Mouse (Mus musculus) c-Kit-positive CD71-negative TER-119-negative erythroid progenitor cells, embryonic 14.5 days (primary cell): ENCODE measurements at regions not wholly inside any gene's neighbourhood (a gene's known extent, or its start where the extent isn't known, plus 50 kb on each side); places are given as distances from the start of the nearest gene placed in this dataset.
"Not testable (repeated sequence)": the region's sequence is repeated elsewhere in the genome, so short reads cannot be mapped to it uniquely, and the experiment has no call there.

Experiments used
- DNase-seq: peaks from one replicate; pipeline ENCODE4 v3.0.0-alpha.2; 2013; ENCODE audit warnings: low read depth

DNA sequence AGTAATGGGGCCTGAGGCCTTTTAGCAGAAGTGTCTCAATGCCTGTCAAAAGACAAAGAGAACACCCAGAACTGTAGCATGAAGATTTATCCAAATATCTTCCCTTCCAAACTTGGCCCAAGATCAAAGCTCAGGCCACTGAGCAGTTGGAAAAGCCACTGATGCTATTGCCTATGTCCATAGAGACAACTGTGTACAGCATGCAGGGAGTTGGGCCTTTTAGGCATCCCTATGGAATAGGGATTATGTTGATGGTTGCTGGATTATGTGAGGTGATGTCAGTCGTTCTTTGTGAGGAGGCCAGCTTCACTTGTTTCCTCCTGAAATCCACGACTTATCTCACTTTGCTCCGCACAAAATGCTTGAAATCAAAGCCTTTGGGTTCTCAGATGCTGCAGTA lies 153.1 kb upstream of the Gm17728 start:
- DNase-seq = no peak

DNA sequence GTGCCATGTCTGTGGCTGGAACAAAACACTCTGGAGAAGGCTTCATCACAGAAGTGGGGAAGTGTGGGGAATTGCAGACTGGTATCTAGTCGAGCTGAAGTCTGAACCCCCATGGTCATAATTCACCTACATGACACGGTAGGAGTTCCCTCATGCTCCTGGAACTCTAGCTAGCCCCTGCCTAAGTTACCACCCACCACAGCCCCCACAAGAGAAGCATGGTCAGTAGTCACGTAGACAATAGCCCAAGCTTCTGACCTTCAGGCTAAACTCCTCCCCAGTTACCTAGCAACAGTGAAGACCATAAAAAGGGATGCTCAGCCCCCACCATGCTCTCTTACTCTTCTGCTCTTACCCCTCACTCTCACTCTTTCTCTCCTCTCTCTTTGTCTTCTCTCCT lies 143.8 kb upstream of the Gm17728 start:
- DNase-seq = not testable (repeated sequence)

DNA sequence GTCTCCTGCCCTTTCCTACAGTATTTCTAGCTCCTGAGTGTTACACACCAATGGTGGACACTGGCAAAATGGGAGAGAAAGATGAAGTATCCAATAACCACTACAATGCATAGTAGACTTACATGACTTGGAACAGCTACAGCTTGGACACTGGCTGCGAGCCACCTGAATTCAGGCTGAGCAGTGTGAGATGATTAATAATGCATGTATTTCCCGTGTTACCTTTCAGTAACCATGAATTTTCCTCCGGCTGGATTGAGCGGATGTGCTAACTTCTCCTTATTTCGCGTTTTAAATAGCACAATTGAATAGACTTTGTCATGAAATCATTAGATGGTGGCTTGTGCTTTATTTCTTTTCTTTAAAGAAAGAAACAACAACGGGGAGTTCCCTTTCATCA lies 142.4 kb upstream of the Gm17728 start:
- no peak for DNase-seq

DNA sequence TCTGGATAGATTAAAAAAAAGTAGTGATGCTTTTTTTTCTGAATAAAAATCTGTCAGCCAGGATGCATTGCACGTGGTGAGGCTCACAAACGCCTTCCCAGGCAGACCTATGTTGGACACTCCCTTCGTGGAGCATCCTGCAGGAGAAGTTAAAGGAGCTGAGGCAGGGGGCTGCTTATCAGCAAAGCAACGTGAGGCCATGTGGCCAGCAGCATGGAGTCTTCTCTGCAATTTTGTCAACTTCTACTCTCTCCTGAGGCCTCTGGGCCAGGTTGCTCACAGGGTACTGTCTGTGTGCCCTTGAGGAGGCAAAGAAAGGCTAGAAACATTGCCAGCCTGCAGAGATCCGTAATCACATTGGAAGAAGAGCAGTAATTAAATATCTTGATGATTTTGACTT lies 140.0 kb upstream of the Gm17728 start:
- no peak for DNase-seq

DNA sequence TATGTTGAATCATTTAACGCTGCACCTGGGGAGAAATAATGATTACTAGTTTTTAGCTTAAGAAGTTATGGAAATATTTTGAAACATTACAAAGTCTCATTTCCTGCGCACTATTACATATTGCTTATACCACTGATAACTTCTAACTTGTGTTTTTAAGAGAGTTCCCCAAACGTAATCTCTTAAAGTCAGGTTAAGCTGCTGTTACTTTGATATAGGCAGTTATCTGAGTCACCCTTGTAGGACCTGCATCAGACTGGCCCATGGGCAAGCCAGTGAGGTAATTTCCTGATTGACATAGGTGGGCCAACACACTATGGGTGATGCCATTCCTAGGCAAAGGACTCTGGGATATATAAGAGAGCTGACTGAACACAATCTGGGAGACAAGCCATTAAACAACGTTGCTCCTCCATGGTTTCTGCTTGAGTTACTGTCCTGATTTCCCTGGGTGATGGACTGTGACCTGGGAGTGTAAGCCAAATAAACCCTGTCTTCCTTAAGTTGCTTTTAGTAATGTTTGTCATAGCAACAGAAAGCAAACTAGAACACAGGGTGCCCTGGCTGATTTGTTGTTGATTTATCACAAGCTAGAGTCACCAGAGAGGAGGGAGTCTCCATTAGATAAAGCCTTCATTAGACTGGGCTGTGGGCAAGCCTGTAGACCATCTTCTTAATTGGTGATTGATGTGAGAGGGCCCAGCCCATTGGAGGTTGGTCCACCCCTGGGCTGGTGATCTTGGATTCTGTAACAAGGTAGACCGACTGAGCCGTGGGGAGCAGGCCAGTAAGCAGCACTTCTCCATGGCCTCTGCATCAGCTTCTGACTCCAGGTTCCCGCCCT lies 139.3 kb upstream of the Gm17728 start:
- DNase-seq = no peak

DNA sequence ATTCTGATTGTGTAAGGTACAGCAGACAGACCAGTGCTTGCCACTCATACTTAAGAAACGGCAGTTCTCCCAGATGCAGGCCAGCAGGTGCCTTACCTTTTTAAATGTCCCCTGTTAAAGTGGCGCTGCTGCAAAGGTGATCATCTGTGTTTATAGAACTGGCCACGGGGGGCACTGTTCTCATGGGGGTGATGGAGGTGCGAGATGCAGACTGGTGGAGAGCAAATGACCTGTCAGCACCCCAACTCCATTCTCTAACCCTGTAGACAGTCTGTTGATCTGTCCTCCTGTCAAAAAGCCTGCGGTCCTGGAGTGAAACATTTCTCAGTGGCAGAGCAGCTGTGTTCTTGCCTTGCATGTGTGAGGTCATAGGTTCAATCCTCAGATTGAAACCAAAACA lies 135.4 kb upstream of the Gm17728 start:
- no peak for DNase-seq

DNA sequence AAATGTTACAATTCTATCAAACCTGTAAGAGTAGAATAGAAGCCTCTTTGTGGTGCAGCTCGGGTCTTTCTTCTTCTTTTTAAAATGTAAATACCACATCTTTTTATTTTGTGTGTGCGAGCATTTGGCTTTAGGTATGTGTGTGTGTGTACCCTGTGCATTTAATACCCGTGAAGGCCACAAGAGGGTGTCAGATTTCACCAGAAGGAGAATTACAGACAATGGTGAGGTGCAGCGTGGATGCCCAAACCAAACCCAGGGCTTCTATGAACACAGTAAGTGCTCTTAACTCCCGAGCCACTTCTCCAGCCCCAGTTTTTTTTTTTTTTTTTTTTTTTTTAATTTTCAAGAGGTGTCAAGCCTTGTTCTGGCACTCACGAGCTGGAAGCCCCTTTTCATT lies 135.0 kb upstream of the Gm17728 start:
- DNase-seq = no peak

DNA sequence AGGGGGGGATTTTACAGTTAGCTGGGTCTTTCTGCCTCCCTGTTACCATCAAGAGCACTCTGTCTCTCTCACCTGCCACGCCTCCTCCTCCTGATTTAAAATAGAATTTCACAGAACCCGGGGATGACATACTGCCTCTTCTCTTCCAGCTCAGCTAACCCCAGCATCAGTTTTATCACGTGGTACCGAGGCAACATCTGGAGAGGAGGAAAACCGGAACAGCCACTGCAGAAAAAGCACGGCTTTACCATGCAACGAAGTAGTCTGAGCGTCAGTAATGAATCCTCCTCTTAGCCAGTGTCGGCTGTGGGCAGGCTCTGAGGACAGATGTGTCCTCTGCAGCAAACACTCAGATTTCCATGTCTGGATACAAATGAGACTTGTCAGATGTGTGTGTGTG lies 134.2 kb upstream of the Gm17728 start:
- no peak for DNase-seq

DNA sequence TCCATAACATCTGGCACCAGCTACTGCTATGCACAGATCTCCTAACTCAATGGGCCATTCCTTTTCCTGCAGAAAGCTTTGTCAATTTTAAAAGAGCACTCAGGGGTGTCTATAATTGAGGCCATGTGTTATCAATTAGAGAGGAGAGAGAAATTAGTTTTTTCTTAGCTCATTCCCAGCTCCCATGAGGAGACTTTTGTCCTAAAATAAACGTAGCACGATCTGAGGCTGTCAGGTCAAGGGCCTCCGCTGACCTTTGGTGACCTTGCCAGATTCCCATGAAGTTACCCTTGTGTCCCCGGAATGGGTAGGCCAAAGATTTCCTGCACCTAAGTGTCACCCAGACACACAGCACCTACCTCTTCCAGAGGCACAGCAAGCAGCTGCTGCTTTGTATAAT lies 130.3 kb upstream of the Gm17728 start:
- no peak for DNase-seq

DNA sequence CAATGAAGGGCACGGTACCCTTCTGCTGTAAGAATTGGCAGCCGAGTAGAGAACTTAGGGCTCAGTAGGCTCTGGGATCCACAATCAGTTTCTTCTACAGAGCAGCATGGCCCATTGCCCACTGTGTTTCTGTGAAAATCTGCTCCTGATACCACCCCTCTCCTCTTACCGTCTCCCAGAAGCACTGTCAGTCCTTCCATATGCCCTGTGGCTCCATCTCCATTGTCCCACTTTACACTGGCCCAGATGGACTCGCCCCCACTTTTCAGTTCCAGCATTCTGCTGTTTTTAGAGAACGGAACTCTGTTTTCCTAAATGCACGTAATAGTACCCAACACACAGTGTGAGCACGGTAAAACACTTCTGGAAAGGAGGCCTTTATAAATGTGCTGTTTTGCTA lies 129.6 kb upstream of the Gm17728 start:
- DNase-seq = no peak

DNA sequence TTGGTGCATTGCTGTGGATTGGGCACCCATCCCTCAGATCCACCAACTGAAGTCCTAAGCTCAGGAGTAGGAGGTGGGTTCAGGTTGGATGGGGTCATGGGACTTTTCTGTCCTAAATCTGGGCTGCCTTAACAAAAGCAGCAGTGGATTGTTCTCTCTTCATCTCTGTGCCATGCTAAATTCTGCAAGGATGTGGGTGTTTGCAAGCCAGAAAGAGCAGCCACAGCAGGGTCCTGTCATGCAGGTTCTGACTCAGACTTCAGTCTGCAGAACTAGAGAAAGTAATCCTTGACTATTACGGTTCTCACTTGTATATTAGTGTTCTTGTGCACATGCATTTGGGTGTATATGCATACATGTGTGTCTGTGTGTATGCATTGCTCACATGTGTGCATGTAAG lies 125.5 kb upstream of the Gm17728 start:
- no peak for DNase-seq

DNA sequence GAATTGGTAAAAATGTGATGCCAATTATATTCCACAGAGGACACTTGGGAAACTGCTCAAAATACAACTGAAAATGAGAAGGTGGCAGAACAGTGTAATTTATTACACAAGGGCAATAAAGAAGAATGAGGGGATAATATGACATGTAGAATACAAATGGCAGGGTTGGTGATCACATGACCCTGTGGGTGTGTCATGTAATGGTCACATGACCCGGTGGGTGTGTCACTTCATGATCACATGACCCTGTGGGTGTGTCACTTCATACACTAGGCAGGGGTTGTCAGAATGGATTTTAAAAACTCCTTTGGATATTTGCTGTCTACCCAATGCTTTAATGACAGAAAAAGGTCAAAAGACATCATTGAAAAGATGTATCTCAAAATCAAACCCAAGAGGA lies 123.6 kb upstream of the Gm17728 start:
- DNase-seq = no peak

DNA sequence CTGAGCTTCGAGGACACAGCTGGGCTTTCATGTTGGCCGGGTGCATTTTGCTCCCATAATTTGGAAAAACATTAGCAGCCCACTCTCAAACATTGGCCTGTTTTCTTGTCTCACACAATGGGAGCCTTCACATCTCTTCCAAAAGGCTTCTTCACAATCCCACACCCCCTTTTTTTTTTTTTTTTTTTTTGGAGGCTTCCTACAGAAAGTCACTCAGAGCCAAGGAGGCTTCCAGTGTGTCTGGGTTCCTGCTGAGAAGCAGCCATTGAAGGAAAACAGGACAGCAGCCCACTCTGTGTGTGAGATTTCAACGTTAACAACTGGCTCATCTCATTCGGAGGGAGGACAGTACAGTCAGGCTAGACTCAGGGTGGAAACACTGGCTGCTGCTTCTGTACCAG lies 120.8 kb upstream of the Gm17728 start:
- no peak for DNase-seq

DNA sequence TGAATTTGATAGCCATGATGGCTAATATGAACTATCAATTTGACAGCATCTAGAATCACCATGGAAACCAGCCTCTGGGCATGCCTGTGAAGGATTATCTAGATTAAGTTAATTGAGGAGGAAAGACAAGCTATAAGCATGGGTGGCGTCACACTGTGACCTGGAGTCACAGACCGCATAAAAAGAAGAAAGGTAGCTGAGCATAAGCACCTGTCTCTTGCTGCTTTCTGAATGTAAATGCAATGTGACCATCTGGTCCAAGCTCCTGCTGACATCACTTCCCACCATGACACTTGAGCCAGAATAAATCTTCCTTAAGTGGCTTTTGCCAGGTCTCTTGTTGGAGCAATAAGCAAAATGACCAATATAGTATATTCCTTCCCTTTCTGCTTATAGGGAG lies 113.4 kb upstream of the Gm17728 start:
- DNase-seq = no peak

DNA sequence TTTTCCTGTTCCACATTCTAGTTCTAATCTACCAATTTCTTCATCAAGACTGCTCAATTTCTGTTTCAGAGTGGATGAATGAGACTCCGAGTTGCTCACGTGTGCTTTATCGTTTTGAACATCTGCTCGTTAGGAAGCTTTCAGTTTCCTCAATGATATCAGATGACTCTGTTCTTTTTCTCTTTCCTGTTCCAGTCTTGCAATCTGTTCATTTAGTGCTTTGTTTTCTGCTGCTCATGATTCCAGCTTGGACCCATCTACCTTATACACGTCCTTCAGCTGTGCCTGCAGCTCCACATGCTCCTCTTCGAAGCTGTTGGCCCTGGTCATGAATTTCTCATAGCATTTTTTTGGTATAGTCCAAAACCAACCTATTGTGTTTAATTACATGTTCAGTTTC lies 99.1 kb upstream of the Gm17728 start:
- DNase-seq = no peak

DNA sequence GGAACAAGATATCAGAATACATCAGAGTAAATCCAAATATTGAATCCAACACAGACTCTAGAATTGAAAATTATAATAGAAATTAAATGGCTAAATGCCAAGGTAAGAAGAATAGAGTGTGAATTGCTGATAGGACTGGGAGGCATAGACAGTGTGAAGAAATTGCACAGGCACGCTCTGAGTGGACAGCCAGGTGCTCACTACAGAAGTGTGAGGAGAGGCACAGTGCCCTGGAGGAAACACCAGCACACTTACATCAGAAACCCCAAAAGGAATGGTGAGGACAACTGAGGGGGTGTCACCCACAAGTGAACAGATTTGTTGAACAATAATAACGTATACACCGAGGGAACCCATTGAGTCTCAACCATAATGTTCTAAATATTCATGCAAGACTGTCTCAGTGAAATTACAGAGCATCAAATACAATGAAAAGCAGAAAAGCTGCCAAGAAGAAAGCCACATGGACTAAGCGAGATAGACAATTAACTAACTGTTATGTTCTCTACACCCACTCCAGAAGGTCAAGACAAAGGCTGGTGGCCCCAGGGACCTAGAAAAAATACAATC lies 92.9 kb upstream of the Gm17728 start:
- DNase-seq = no peak

DNA sequence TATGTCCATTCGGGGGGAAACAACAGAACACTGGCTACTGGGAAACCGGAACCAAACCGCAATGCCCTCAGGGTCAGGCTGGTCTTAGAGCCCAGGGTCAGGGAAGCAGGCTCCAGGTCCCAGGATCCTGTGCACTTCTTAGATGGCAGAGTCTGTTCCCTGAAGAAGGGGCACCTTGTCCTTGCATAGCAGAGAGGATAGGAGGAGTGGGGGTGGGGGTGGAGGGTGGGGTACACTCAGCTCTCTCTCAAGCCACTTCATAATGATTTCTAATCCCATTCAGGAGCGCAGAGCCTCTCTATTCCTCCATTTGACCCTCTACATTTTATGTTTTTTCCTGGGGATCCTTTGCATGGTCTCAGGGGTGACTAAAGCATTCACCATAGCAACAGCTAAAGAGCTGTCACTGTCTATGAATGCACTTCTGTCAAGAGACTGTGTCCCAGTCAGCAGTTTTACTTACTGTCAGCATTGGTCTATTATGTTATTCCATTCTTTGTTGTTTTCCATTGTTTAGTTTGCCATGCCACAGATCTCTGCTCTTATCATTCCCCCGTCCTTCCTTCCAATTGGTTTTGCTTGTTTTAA lies 64.2 kb upstream of the Gm17728 start:
- no peak for DNase-seq
